In the genomic region with DNA sequence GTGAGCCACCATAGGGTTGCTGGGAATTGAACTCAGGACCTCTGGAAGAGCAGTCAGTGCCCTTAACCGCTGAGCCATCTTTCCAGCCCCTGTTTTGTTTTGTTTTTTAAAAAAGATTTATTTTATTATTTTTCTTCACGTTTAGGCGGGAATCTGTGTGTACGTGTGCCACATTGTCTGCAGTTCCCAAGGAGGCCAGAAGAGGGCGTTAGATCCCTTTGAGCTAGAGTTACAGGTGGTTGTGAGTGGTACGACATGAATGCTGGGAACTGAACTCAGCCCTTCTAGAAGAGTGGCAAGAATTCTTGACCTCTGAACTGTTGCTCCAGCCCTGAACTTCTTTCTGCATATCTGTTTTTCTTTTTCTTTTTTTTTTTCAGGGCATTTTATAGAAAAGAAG, we compare ENCODE assay signal across 22 mouse cellular contexts. TPM values are rescaled to one million over a fixed set of nuclear protein-coding genes. Genes with fewer than 3 reads are reported as not detected.
A peak's percentile ranks its signal among the peaks of the same experiment; 100 is the strongest.
DNase-seq lines count a peak whose midpoint lies in the region; ATAC-seq and TF ChIP-seq lines count a peak whose summit lies in the region.
"Had no signal": no experiment of that assay in that cellular context is flagged by ENCODE, and none has a peak within 500 bp of the region (broad histone marks: within the 10 kb centered on the region; RNA-seq: fewer than 3 reads in every experiment).

No protein-coding gene starts in this region.

- no peak for DNase-seq in hindbrain, postnatal 0 days (ENCODE audit: low spot score)
- no peak for DNase-seq in lung, embryonic 14.5 days
- DNase-seq in lung, postnatal 10 days: no peak
- DNase-seq in R1 (ENCODE audit: low read depth, low spot score): peak; percentile 79
- DNase-seq in thymus, postnatal 36 days: no peak
- DNase-seq: B cell, adult 2 months; cerebellum, adult 8-10 months; gastrocnemius, postnatal 14 days; heart, adult 18-20 months; heart, postnatal 4 days; kidney, adult 2 months; left cerebral cortex, postnatal 4 days; thymus, adult 18-20 months had no signal

- WGBS in hindbrain, postnatal 0 days: 88% methylated on average over 6 of the region's 6 CpGs
- WGBS in hindbrain, embryonic 13.5 days: 86% methylated on average over 6 of the region's 6 CpGs
- 77% methylated on average over 6 of the region's 6 CpGs for WGBS in lung, embryonic 14.5 days
- WGBS in kidney, embryonic 15.5 days: 78% methylated on average over 6 of the region's 6 CpGs

- no peak overlapping the region for H3K4me3 ChIP-seq in hindbrain, postnatal 0 days (ENCODE audit: low read length)
- H3K4me3 ChIP-seq in hindbrain, embryonic 13.5 days: no peak overlapping the region
- H3K4me3 ChIP-seq in lung, embryonic 14.5 days (ENCODE audit: low read depth, low read length): no peak overlapping the region
- no peak overlapping the region for H3K4me3 ChIP-seq in kidney, embryonic 15.5 days (replicated peaks)
- H3K4me3 ChIP-seq: forebrain, embryonic 10.5 days; midbrain, embryonic 12.5 days; neural tube, embryonic 13.5 days had no signal

- ATAC-seq in hindbrain, postnatal 0 days: no peak
- ATAC-seq in hindbrain, embryonic 13.5 days (ENCODE audit: low FRiP score): no peak
- ATAC-seq in lung, embryonic 14.5 days (ENCODE audit: insufficient read depth): no peak
- ATAC-seq in kidney, embryonic 15.5 days (replicated peaks; ENCODE audit: low FRiP score): no peak
- ATAC-seq: hindbrain, embryonic 16.5 days had no signal

- H3K4me2 ChIP-seq in hindbrain, postnatal 0 days (ENCODE audit: low read depth, low read length): no peak overlapping the region
- H3K4me2 ChIP-seq in hindbrain, embryonic 13.5 days: no peak overlapping the region
- no peak overlapping the region for H3K4me2 ChIP-seq in lung, embryonic 14.5 days
- H3K4me2 ChIP-seq in kidney, embryonic 15.5 days: no peak overlapping the region
- H3K4me2 ChIP-seq: midbrain, embryonic 12.5 days; neural tube, embryonic 13.5 days had no signal

- no peak overlapping the region for H3K27ac ChIP-seq in hindbrain, postnatal 0 days
- H3K27ac ChIP-seq in hindbrain, embryonic 13.5 days: no peak overlapping the region
- no peak overlapping the region for H3K27ac ChIP-seq in lung, embryonic 14.5 days (ENCODE audit: low read depth)
- no peak overlapping the region for H3K27ac ChIP-seq in kidney, embryonic 15.5 days
- H3K27ac ChIP-seq: forebrain, embryonic 10.5 days; midbrain, embryonic 12.5 days; neural tube, embryonic 13.5 days had no signal

- peak; percentile 38 for TF ChIP-seq CTCF in hindbrain, postnatal 0 days (IDR thresholded peaks at IDR 0.05; ENCODE audit: low read depth)
- TF ChIP-seq CTCF in lung, embryonic 14.5 days (IDR thresholded peaks at IDR 0.05; ENCODE audit: low read depth): 0 out of 2 replicates have a peak, but pooled peaks have one; percentile 13

- no peak overlapping the region for H3K9ac ChIP-seq in hindbrain, postnatal 0 days (replicated peaks; ENCODE audit: low read length)
- no peak overlapping the region for H3K9ac ChIP-seq in hindbrain, embryonic 13.5 days
- H3K9ac ChIP-seq in lung, embryonic 14.5 days: no peak overlapping the region
- H3K9ac ChIP-seq in kidney, embryonic 15.5 days: no peak overlapping the region
- H3K9ac ChIP-seq: midbrain, embryonic 12.5 days; neural tube, embryonic 13.5 days had no signal

- H3K4me1 ChIP-seq in hindbrain, postnatal 0 days (ENCODE audit: insufficient read depth, low read length): no peaks in the 10 kb centered on the region
- H3K4me1 ChIP-seq in hindbrain, embryonic 13.5 days (replicated peaks): no peaks in the 10 kb centered on the region
- no peaks in the 10 kb centered on the region for H3K4me1 ChIP-seq in lung, embryonic 14.5 days (ENCODE audit: insufficient read depth)
- no peaks in the 10 kb centered on the region for H3K4me1 ChIP-seq in kidney, embryonic 15.5 days
- H3K4me1 ChIP-seq: forebrain, embryonic 10.5 days; midbrain, embryonic 12.5 days; neural tube, embryonic 13.5 days had no signal

- H3K36me3 ChIP-seq in hindbrain, postnatal 0 days (ENCODE audit: insufficient read depth, low read length): no peaks in the 10 kb centered on the region
- H3K36me3 ChIP-seq in hindbrain, embryonic 13.5 days: no peaks in the 10 kb centered on the region
- H3K36me3 ChIP-seq in lung, embryonic 14.5 days (ENCODE audit: insufficient read depth): no peaks in the 10 kb centered on the region
- no peaks in the 10 kb centered on the region for H3K36me3 ChIP-seq in kidney, embryonic 15.5 days
- H3K36me3 ChIP-seq: forebrain, embryonic 10.5 days; G1E; midbrain, embryonic 12.5 days; neural tube, embryonic 13.5 days had no signal

- H3K9me3 ChIP-seq in hindbrain, postnatal 0 days (ENCODE audit: low read length): no peaks in the 10 kb centered on the region
- H3K9me3 ChIP-seq in hindbrain, embryonic 13.5 days: no peaks in the 10 kb centered on the region
- H3K9me3 ChIP-seq in lung, embryonic 14.5 days (ENCODE audit: low read depth, low read length): no peaks in the 10 kb centered on the region
- H3K9me3 ChIP-seq in kidney, embryonic 15.5 days (replicated peaks): no peaks in the 10 kb centered on the region
- H3K9me3 ChIP-seq: forebrain, embryonic 10.5 days; G1E; midbrain, embryonic 12.5 days; neural tube, embryonic 13.5 days had no signal

- no peaks in the 10 kb centered on the region for H3K27me3 ChIP-seq in hindbrain, postnatal 0 days (ENCODE audit: insufficient read depth, low read length)
- H3K27me3 ChIP-seq in hindbrain, embryonic 13.5 days: no peaks in the 10 kb centered on the region
- H3K27me3 ChIP-seq in lung, embryonic 14.5 days (ENCODE audit: insufficient read depth, low read length): no peaks in the 10 kb centered on the region
- H3K27me3 ChIP-seq in kidney, embryonic 15.5 days: no peaks in the 10 kb centered on the region
- H3K27me3 ChIP-seq: midbrain, embryonic 12.5 days; neural tube, embryonic 13.5 days had no signal

RNA-seq across cellular contexts. Expression of a gene that starts 35.1 kb away (rescaled TPM):
- total RNA-seq in hindbrain, postnatal 0 days (2014; rRNA removed): not detected in 2 replicates
- polyA plus RNA-seq in hindbrain, postnatal 0 days (2015; fragmentation: Nextera tagmentation; extraction: Ambion mirVana): 0.70 and 0.91 TPM in 2 replicates
- 0.54 and 0.82 TPM in 2 replicates for polyA plus RNA-seq in hindbrain, embryonic 13.5 days (2015; fragmentation: Nextera tagmentation; extraction: Ambion mirVana)
- polyA plus RNA-seq in lung, embryonic 14.5 days (2014; fragmentation: Nextera tagmentation; extraction: Ambion mirVana): 0.42 TPM in 1 of 2 replicates, not detected in the other
- polyA plus RNA-seq in kidney, embryonic 15.5 days (2015; fragmentation: Nextera tagmentation; extraction: Ambion mirVana): 0.12 and 0.73 TPM in 2 replicates
- total RNA-seq: gastrocnemius, postnatal 14 days; heart, adult 18-20 months; liver, adult 2 months had no signal
- polyA plus RNA-seq: G1E; large intestine, adult 2 months; liver, adult 2 months had no signal

RNA-seq across cellular contexts. Expression of a gene that starts 38.8 kb away (rescaled TPM):
- total RNA-seq in hindbrain, postnatal 0 days (2014; rRNA removed): 48.8 and 51.1 TPM in 2 replicates
- 56.0 and 60.8 TPM in 2 replicates for polyA plus RNA-seq in hindbrain, postnatal 0 days (2015; fragmentation: Nextera tagmentation; extraction: Ambion mirVana)
- polyA plus RNA-seq in hindbrain, embryonic 13.5 days (2015; fragmentation: Nextera tagmentation; extraction: Ambion mirVana): 56.4 and 58.0 TPM in 2 replicates
- polyA plus RNA-seq in lung, embryonic 14.5 days (2014; fragmentation: Nextera tagmentation; extraction: Ambion mirVana): 22.8 and 25.0 TPM in 2 replicates
- 23.9 and 27.6 TPM in 2 replicates for polyA plus RNA-seq in kidney, embryonic 15.5 days (2015; fragmentation: Nextera tagmentation; extraction: Ambion mirVana)

RNA-seq across cellular contexts. Expression of a gene that starts 38.9 kb away (rescaled TPM):
- 106 and 107 TPM in 2 replicates for total RNA-seq in hindbrain, postnatal 0 days (2014; rRNA removed)
- polyA plus RNA-seq in hindbrain, postnatal 0 days (2015; fragmentation: Nextera tagmentation; extraction: Ambion mirVana): 158 and 162 TPM in 2 replicates
- polyA plus RNA-seq in hindbrain, embryonic 13.5 days (2015; fragmentation: Nextera tagmentation; extraction: Ambion mirVana): 171 and 172 TPM in 2 replicates
- 227 and 229 TPM in 2 replicates for polyA plus RNA-seq in lung, embryonic 14.5 days (2014; fragmentation: Nextera tagmentation; extraction: Ambion mirVana)
- polyA plus RNA-seq in kidney, embryonic 15.5 days (2015; fragmentation: Nextera tagmentation; extraction: Ambion mirVana): 209 and 219 TPM in 2 replicates

RNA-seq across cellular contexts. Expression of a gene that starts 57.9 kb away (rescaled TPM):
- total RNA-seq in hindbrain, postnatal 0 days (2014; rRNA removed): 3.8 and 4.5 TPM in 2 replicates
- 4.7 and 4.9 TPM in 2 replicates for polyA plus RNA-seq in hindbrain, postnatal 0 days (2015; fragmentation: Nextera tagmentation; extraction: Ambion mirVana)
- polyA plus RNA-seq in hindbrain, embryonic 13.5 days (2015; fragmentation: Nextera tagmentation; extraction: Ambion mirVana): 8.1 and 8.5 TPM in 2 replicates
- polyA plus RNA-seq in lung, embryonic 14.5 days (2014; fragmentation: Nextera tagmentation; extraction: Ambion mirVana): 8.7 and 9.8 TPM in 2 replicates
- polyA plus RNA-seq in kidney, embryonic 15.5 days (2015; fragmentation: Nextera tagmentation; extraction: Ambion mirVana): 11.2 and 12.1 TPM in 2 replicates
